Mouse (Mus musculus): Measurements from ENCODE around the gene Zfp961.

DNA sequence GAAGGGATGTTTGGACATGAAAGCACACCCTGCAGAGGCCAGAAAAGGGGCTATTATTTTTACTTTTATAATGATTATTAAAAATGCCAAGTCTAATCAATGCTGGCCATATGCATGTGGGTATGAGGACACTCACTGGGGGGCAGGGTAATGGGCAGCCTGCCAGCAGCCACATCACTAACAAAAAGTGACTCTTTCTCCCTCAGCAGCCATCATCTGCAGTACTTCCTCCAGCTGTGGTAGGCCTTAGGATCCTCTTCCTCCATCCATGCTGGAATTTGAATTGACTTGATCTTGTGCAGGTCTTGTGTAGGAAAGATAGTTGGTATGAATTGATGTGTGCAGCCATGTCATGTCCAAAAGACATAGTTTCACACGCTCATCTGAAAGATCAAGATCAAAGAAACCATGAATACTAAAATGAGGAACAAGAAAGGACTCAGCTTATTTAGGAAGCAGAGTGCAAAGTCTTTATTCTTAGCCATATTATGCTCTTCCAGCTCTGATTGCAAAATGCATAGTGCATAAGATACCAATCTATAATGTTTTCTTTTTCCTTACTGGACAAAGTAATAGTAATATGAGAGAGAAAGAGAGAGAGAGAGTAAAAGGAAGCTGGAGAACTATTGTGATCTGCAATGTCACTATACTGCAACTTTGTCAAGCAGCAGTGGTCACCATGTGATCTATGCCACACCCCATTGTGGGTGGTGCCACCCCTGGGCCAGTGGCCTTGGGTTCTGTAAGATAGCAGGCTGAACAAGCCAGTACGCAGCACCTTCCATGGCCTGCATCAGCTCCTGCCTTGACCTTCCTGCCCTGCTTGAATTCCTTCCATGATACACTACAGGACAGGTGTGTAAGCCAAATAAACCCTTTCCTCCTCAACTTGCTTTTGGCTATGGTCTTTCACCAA, 10.3 kb upstream of the Zfp961 start:
- TF ChIP-seq POLR2A (IDR thresholded peaks at IDR 0.05; ENCODE audit: insufficient read depth, low read depth, low read length) (no peak), CTCF (IDR thresholded peaks at IDR 0.05) (no peak)

Data from heart, adult 2 months (tissue).